Mouse (Mus musculus): ENCODE data around the gene Fank1.

The Fank1 gene

GRCm38 (mm10) chr7:133776626-133776996 is at the start of gene Fank1:
Gene Fank1, plus strand, starts transcription at chr7:133776861.
- in situ Hi-C loops (cut with MboI, MseI) = loop anchor here (5.0 kb wide), 1 partner anchor 54 kb away; no protein-coding TSS in a partner anchor

- in situ Hi-C loops (cut with MboI, MseI) = no loop called here
These were observed 49.6 kb upstream of the Fank1 start for GRCm38 (mm10) chr7:133727027-133727426.

DNA sequence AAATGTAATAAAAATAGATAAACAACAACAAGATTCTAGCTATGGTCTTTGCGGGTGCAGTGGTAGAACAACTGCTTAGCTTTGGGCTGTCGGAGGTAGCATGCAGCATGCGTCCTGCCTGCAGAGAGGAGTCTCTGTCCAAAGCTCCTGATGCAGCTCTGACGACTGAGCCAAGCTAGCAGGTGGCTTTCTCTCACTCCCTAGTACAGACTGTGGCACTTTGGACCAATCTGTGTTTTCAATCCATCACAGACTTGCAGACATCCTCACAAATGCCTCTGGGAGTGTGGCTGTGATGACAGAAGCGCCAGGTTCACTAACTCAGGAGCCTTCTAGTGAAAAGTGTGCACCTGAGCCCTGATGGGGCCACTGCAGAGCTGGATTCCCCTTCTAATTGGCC is 47.3 kb upstream of the Fank1 start:
- in situ Hi-C loops (cut with MboI, MseI) = no loop called here

- in situ Hi-C loops (cut with MboI, MseI) = no loop called here
These were observed 46.1 kb upstream of the Fank1 start for GRCm38 (mm10) chr7:133730324-133731191.

- in situ Hi-C loops (cut with MboI, MseI) = no loop called here
These were observed 44.6 kb upstream of the Fank1 start for GRCm38 (mm10) chr7:133731971-133732645.

DNA sequence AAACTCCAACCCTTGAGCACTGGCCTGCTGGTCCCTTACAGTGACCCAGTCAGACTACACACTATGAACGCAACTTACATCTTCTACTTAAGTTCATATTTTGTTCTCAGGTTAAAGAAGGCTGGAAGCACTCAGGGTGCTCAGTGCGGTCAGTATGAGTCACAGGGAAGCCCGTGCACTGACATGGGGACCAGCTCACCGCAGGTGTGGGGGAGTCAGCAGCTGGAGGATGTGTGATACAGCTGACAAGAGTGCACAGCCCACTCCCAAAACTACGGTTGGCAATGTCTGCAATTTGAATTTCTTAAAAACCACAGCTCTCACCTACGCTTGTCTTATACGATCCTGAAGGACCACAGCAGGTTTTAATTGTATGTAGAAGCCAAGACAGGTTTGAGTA is 36.1 kb upstream of the Fank1 start:
- in situ Hi-C loops (cut with MboI, MseI) = no loop called here

DNA sequence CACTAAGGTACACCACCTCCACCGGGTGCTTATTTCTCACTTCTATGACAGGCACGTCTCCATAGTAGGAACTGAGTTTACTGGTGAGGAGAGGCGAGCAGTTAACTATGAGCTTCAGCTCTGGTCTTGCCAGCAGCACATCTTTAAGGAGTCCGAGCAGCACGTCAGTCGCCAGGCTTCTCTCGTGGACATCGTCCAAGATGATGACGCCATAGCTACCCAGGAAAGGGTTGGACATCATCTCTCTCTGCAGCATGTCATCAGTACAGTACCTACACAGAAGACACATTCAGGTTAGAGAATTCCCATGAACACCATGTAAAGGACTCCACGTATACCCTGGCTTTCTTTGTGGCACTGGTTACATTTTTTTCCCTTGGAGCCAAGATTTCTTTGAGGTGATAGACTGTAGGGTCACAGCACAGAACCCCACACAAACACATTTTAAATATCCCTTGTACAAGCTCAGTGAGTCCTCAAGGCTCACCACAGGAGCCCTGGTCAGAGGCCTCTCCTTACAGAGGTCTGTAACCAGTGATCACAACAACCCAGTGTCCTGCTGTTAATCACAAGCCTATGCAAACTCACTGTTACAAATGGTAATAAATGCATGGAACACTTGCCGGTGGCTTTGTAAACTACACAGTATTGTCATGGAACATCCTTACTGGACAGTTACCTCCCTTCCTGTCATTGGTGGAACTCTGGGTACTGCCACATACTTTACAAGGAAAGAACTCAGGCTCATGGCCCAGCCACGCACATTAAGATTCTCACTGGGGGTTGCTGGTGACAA is 33.9 kb upstream of the Fank1 start:
- in situ Hi-C loops (cut with MboI, MseI) = no loop called here

- in situ Hi-C loops (cut with MboI, MseI) = no loop called here
These were observed 33.0 kb upstream of the Fank1 start for GRCm38 (mm10) chr7:133743611-133744010.

DNA sequence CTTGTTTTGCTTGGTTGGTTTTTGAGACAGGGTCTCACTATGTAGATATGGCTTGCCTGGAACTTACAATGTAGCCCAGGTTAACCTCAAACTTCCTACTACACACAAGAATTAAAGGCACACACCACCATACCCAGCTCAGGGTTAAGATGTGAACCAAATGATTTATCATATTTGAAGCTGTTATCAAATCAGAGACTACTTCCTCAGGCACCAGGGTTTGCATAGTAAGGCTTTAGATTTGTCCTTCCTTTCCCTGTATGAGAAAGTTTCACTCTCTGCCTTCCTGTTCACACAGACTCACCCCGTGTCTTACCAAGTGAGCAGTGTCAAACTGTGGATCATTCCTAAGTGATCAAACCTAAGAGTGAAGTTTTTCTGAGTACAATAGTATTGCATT is 32.5 kb upstream of the Fank1 start:
- in situ Hi-C loops (cut with MboI, MseI) = no loop called here

DNA sequence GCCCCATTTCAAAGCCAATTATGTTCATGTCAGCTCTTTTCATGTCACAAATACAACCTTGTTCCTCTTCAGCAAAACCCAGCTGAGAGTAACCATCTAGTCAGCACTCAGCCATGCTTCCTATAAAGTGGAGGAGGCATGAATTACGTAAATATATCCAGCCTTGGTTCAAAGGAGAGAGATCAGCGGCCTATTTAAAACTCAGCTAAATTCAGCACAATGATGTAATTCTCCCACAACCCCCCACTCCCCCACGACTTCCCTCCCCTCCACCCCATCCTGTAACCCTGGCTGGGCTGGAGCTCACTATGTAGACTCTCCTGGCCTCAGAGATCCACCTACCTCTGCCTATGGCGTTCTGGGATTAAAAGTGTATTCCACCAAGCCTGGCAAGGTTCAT is 32.0 kb upstream of the Fank1 start:
- in situ Hi-C loops (cut with MboI, MseI) = no loop called here

DNA sequence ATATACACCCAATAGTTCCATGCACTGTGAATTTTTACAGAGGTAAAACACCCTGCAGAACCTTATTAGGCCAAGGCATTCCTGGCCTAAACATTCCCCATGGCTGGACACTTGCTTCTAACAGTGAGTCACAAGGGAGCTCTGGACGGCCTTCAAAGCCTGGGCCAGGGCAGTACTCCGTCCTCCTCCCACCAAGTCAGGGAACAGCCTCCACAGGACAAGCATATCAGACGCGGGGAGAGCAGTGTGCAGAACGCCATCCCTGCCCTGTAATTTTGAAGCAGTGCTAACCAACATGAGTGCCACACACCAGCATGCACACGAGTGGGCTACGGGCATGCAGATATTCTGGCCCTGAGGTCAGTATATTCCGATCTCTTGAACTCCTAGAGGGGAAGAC is 29.3 kb upstream of the Fank1 start:
- in situ Hi-C loops (cut with MboI, MseI) = no loop called here

DNA sequence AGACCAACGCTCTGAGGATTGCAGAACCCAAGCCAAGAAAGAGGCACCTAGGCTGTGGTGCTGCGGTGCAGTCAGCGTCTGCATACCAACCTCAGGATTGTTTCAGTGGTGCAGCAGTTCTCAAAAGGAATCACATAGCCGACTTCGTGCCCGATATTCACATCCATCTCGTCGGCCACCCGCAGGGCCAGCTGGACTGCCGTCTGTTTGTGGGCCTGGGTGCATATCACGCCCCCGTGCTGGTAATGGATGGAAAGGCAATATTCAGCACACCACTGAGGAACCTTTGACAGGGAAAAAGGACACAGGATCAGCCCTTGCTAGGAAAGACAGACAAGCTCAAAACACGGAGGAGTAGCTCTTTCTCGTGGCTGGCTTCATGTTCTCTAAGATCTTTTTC is 27.9 kb upstream of the Fank1 start:
- in situ Hi-C loops (cut with MboI, MseI) = no loop called here

DNA sequence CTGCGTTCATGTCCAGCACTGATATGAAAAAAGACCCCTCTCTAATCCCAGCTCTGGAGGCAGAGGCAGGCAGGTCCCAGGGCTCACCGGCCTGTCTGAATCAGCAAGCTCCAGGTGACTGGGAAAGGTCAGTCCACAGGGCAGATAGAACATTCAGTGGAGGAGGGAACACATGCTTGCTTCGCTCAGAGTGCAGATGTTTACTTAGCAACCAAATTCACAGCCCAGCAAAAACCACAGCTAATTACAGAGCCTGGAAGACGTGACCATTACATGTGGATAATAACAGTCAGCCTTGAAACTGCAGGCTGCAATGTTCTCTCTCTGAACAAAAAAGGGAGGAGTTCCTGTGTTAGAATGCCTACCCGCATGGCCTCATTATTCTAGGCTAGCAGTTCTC is 26.0 kb upstream of the Fank1 start:
- in situ Hi-C loops (cut with MboI, MseI) = no loop called here

DNA sequence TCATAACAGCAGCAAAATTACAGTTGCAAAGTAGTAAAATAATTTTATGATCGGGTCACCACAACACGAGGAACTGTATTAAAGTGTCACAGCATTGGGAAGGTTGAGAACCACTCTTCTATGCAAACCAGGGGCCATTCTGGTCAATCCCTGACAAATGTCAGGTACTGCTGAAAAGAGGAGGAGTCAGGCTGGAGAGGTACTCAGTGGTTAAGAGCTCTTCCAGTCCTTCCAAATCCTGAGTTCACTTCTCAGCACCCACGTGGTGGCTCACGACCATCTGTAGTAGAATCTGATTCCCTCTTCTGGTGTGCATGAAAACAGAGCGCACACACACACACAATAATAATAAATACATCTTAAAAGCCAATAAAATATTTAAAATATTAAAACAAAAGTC is 25.5 kb upstream of the Fank1 start:
- in situ Hi-C loops (cut with MboI, MseI) = no loop called here

DNA sequence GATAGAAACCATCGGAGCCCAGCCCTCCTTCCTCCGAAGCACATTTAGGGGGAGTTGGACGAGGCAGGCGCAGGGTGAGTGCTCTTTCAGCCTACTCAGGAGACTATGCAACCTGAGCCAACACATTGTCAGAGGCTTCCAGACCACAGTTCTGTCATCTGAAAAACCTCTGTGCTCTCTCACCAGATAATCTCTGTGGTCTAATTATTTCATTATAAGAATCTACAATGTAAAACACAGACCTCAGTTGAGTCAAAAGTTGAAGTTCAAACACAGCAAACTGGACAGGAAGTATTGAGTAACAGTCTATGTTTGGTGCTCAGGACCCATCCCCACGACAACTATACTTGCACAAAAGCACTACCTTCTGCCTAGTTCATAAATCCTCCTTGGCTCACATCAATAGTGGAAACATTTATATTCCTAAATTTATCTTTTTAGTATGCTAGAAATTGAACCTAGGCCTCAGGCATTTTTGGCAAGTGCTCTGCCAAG is 18.7 kb upstream of the Fank1 start:
- in situ Hi-C loops (cut with MboI, MseI) = no loop called here

DNA sequence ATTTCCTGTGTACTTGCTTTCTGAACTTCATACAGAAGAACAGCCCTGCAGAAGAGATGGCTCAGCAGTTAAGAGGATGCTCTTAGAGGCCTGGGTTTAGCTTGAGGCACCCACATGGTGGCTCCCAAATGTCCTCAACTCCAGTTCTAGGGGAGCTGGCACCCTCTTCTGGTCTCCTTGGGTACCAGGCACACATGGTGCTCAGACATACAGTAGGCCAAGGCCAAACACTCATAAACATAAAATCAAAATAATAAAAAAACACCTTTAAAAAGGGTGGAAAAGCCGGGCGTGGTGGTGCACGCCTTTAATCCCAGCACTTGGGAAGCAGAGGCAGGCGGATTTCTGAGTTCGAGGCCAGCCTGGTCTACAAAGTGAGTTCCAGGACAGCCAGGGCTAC is 17.9 kb upstream of the Fank1 start:
- in situ Hi-C loops (cut with MboI, MseI) = no loop called here

DNA sequence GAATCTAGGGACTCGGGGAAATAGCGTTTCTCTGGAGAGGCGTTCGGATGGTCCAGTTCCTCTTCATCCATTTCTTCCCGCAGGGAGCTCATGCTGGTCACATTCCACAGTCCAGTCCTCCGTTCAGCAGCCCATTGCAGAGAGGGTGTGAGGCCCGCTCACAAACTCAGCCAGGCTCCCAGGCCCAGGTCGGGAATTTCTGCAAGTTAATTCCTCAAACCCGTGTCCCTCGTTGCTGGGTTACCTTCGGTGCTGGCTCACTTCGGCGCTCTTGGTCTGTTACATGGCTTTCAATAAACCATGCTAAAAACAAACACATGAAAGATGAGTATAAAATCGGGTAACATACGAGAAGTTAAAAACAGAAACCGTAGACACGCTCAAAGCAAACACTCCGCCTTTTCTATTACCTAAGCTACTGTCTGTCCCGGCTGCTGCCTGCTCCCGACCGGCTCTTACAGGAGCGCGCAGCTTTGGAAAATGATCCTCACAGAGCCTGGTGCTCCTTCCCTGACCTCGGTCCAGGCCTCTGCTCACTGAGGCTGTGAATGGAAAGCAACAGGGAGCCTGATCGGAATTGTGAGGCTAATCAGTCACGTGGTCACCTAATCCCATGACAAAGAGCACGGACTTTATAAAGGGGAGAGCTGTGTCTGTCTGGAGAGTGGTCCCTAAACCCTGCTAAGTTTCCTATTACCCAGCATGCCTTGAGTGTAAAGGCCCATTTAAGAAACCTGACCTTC is 16.9 kb upstream of the Fank1 start:
- in situ Hi-C loops (cut with MboI, MseI) = no loop called here

GRCm38 (mm10) chr7:133762696-133763095 is 14.0 kb upstream of the Fank1 start:
- in situ Hi-C loops (cut with MboI, MseI) = no loop called here

DNA sequence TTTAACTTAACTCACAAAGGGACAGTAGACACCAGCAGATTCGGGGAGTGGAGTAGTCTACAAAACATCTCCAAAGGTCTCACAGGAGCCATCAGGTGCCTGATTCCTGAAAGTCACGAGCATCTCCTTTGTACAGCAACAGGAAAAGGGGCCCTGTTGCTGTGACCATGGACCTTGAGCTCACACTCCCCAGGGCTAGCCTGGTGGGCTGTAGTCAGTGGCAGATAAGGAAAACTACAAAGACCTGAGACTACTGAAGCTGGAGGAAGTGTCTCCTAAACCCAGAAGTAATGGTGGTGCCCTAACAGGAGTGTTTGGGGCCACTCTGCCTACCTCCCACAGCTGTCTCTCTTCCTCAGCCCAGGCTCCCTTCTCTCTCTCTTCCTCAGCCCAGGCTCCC is 12.2 kb upstream of the Fank1 start:
- in situ Hi-C loops (cut with MboI, MseI) = no loop called here

- in situ Hi-C loops (cut with MboI, MseI) = no loop called here
These were observed 11.3 kb upstream of the Fank1 start for GRCm38 (mm10) chr7:133765240-133765848.

GRCm38 (mm10) chr7:133765849-133766243 is 10.8 kb upstream of the Fank1 start:
- in situ Hi-C loops (cut with MboI, MseI) = no loop called here

All from regulatory T cell (primary cell).